Mouse (Mus musculus): ENCODE results near the gene Gm45261. TPM values are rescaled to one million over a fixed set of nuclear protein-coding genes. Genes with fewer than 3 reads are reported as not detected.

Gene Gm45261
- polyA plus RNA-seq, 1 experiment from 2014 or later, result not detected

DNA sequence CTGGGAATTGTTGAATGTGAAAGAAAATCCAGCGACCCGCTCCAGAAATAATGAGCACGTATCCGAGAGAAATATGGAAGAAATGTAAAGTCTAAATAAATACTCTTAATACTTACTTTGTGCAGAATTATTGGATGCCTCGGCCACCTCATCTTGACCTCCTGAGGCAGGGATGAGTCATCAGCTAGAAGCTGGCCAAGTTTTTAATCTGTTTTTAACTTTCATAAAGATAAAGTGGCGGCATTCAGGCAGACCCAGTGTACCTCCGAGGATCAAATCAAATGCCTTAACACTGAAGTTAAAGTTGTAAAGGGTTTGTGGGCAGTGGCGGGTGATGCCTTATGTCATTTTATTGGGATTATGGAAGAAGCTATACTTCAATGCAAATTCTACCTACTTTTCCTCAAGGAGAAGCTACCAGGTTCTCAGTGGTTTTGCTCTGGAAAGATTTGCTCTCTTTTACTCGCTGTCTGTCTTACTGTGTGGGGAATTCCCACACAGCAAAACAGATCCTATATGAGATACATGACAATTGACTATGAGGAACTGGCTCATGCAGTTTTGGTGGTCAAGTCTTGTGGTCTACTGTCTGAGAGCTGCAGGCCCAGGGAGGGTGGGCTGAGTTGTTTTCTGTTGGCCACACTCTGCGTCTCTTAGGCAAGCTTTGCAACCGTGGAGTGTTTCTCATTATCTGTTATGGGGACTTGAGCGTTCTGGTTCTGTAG lies 42.8 kb downstream of the Gm45261 start:
- ATAC-seq, result no peak
- no peak overlapping the region for H3K4me3 ChIP-seq (ENCODE audit: low read depth, low read length)
- no peaks in the 10 kb centered on the region for H3K4me1 ChIP-seq (replicated peaks; ENCODE audit: control insufficient read depth, insufficient read depth, low read length)
- no peak for TF ChIP-seq CTCF (IDR thresholded peaks at IDR 0.05; ENCODE audit: low read depth)
- no peak overlapping the region for H3K4me2 ChIP-seq (replicated peaks; ENCODE audit: low read depth)
- no peaks in the 10 kb centered on the region for H3K27me3 ChIP-seq (replicated peaks; ENCODE audit: control insufficient read depth, insufficient read depth, low read length)
- H3K27ac ChIP-seq (ENCODE audit: low read depth, low read length), result no peak overlapping the region
- H3K9me3 ChIP-seq (ENCODE audit: control insufficient read depth), result no peaks in the 10 kb centered on the region
- no peaks in the 10 kb centered on the region for H3K36me3 ChIP-seq (ENCODE audit: control insufficient read depth, insufficient read depth)
- H3K9ac ChIP-seq (ENCODE audit: low read depth, low read length), result no peak overlapping the region
- 57% methylated on average over 12 of the region's 12 CpGs for WGBS

DNA sequence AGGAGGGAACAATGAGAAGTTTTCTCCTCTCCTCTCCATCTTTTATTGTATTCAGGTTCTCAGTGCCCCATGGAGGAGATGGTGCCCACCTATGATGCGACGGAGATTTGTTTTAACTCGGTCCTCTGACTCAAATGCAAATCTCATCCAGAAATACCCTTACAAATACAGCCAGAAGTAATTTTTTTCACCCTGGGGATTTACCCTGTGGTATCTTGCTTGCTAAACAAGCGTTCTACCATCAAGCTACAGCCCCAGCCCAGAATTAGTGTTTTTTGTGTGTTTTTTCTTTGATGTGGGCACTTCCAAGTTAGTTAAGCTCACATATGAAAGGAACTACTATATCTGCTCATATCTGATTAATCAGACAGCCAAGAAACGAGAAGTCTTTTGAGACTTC lies 44.9 kb downstream of the Gm45261 start:
- no peaks in the 10 kb centered on the region for H3K36me3 ChIP-seq (ENCODE audit: control insufficient read depth, insufficient read depth)
- no peak overlapping the region for H3K4me3 ChIP-seq (ENCODE audit: low read depth, low read length)
- no peak for ATAC-seq
- H3K4me1 ChIP-seq (replicated peaks; ENCODE audit: control insufficient read depth, insufficient read depth, low read length), result no peaks in the 10 kb centered on the region
- no peak for TF ChIP-seq CTCF (IDR thresholded peaks at IDR 0.05; ENCODE audit: low read depth)
- H3K9ac ChIP-seq (ENCODE audit: low read depth, low read length), result no peak overlapping the region
- H3K9me3 ChIP-seq (ENCODE audit: control insufficient read depth), result no peaks in the 10 kb centered on the region
- WGBS, result 77% methylated on average over 5 of the region's 5 CpGs
- H3K27ac ChIP-seq (ENCODE audit: low read depth, low read length), result no peak overlapping the region
- no peak overlapping the region for H3K4me2 ChIP-seq (replicated peaks; ENCODE audit: low read depth)
- H3K27me3 ChIP-seq (replicated peaks; ENCODE audit: control insufficient read depth, insufficient read depth, low read length), result no peaks in the 10 kb centered on the region

DNA sequence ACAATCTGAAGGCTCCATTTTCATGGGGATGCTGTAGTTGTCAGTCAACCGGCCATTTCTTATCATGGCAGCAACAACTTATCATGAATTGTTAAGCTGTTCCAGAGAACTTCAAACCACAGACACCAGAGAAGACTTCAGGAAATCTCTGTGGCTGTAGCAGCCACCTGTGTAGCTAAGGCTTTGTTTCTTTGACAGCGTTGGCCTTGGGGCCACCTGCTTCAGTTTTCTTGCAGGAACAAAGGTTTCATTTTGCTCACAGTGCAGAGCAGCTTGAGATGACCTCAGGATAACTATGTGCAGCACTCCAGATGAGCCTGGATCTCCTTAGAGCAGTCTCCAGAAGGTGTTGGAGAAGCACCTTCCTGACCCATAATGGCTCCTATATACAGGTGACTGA lies 48.7 kb downstream of the Gm45261 start:
- H3K27me3 ChIP-seq (replicated peaks; ENCODE audit: control insufficient read depth, insufficient read depth, low read length), result no peaks in the 10 kb centered on the region
- H3K4me2 ChIP-seq (replicated peaks; ENCODE audit: low read depth), result no peak overlapping the region
- H3K4me3 ChIP-seq (ENCODE audit: low read depth, low read length), result no peak overlapping the region
- H3K9ac ChIP-seq (ENCODE audit: low read depth, low read length), result no peak overlapping the region
- no peak for TF ChIP-seq CTCF (IDR thresholded peaks at IDR 0.05; ENCODE audit: low read depth)
- no peak for ATAC-seq
- no peak overlapping the region for H3K27ac ChIP-seq (ENCODE audit: low read depth, low read length)
- H3K4me1 ChIP-seq (replicated peaks; ENCODE audit: control insufficient read depth, insufficient read depth, low read length), result no peaks in the 10 kb centered on the region
- no peaks in the 10 kb centered on the region for H3K9me3 ChIP-seq (ENCODE audit: control insufficient read depth)
- H3K36me3 ChIP-seq (ENCODE audit: control insufficient read depth, insufficient read depth), result no peaks in the 10 kb centered on the region
- 58% methylated on average over 2 of the region's 2 CpGs for WGBS

DNA sequence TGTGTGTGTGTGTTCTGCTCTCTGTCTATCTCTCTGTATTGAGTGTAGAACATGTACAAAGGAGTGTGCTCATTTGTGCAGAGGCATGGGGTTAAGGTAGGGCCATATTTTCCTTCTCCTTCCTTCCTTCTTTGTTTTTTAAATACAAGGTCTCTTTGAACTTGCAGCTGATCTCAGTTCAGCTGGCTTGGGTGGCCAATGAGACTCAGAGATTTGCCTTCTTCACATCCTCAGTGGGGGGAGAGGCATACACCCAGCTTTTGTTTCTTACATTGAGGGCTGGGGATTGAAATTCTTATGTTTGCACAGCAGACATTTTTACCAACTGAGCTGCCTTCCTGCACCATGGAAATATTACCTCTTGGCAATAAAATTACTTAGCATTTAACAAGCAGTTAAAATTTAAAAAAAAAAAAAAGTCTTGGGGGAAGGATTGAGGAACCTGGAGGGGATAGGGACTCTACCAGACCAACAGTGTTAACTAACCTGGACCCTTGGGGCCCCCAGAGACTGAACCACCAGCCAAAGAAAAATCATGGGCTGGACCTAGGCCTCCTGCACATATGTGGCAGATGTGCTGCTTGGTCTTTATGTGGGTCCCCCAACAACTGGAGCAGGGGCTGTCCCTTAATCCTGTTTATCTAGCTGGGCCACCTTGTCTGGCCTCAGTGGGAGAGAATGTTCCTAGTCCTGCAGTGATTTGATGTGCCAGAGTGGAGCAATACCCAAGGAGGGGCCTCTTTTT lies 50.8 kb downstream of the Gm45261 start:
- ATAC-seq, result no peak
- no peak overlapping the region for H3K9ac ChIP-seq (ENCODE audit: low read depth, low read length)
- TF ChIP-seq CTCF (IDR thresholded peaks at IDR 0.05; ENCODE audit: low read depth), result no peak
- no peaks in the 10 kb centered on the region for H3K36me3 ChIP-seq (ENCODE audit: control insufficient read depth, insufficient read depth)
- H3K4me2 ChIP-seq (replicated peaks; ENCODE audit: low read depth), result no peak overlapping the region
- H3K27ac ChIP-seq (ENCODE audit: low read depth, low read length), result no peak overlapping the region
- H3K4me1 ChIP-seq (replicated peaks; ENCODE audit: control insufficient read depth, insufficient read depth, low read length), result no peaks in the 10 kb centered on the region
- no peak overlapping the region for H3K4me3 ChIP-seq (ENCODE audit: low read depth, low read length)
- H3K9me3 ChIP-seq (ENCODE audit: control insufficient read depth), result no peaks in the 10 kb centered on the region
- no peaks in the 10 kb centered on the region for H3K27me3 ChIP-seq (replicated peaks; ENCODE audit: control insufficient read depth, insufficient read depth, low read length)

DNA sequence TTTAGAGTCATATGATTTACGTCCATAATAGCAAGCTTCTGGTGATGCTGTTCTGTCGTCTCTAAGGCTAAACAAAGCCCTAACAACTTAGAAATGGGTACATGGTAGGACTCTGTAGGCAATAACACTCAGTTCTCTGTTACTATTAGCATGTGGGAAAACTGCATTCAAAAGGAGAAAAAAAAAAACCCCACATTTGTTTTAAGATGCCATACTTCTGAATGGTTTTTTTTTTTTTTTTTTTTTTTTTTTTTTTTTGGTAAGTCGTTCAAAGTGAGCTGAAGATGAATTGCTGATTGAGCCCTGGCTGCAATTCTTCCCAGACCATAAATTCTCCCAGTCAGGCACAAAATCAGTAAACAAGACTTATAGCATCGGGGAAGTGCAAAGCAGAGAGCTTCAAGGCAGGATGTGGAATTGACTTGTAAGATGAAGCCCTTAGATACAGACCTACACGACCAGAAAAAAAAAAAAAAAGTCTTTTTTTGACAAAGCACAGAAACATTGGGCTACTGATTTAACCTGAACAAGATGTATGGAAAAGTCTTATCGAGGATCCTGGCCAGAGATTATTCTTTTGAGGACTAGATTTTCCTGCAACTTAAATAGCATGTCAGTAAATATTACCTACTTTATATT lies 51.7 kb downstream of the Gm45261 start:
- Histone ChIP-seq H3K27me3 (replicated peaks; ENCODE audit: control insufficient read depth, insufficient read depth, low read length) (no peaks in the 10 kb centered on the region), H3K36me3 (ENCODE audit: control insufficient read depth, insufficient read depth) (no peaks in the 10 kb centered on the region), H3K27ac (ENCODE audit: low read depth, low read length) (no peak overlapping the region), H3K4me2 (replicated peaks; ENCODE audit: low read depth) (no peak overlapping the region), H3K4me3 (ENCODE audit: low read depth, low read length) (no peak overlapping the region), H3K4me1 (replicated peaks; ENCODE audit: control insufficient read depth, insufficient read depth, low read length) (no peaks in the 10 kb centered on the region), H3K9ac (ENCODE audit: low read depth, low read length) (no peak overlapping the region), H3K9me3 (ENCODE audit: control insufficient read depth) (no peaks in the 10 kb centered on the region)
- no peak for TF ChIP-seq CTCF (IDR thresholded peaks at IDR 0.05; ENCODE audit: low read depth)
- ATAC-seq, result no peak
- whole genome bisulfite sequencing, result 33% methylated on average over 6 of the region's 6 CpGs

DNA sequence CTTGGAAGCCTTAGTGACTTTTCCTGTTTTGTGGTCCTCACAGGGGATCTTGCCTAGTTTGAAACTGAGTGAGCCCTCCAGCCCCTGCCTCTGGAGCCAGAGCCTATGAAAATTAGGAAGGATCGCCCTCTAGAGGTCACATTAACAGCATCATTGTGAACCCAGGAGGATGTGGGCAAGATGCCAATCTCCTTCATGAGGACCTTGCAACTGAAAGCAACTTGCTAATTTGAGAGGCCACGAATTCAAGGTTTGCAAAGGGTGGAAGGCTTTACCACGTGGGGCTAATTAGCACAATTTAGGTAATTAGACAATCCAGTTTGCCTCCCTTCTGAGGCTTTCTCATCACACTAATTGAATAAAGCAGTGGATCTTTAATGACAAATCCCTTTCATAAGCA lies 52.7 kb downstream of the Gm45261 start:
- H3K4me2 ChIP-seq (replicated peaks; ENCODE audit: low read depth), result no peak overlapping the region
- no peaks in the 10 kb centered on the region for H3K4me1 ChIP-seq (replicated peaks; ENCODE audit: control insufficient read depth, insufficient read depth, low read length)
- no peak for ATAC-seq
- H3K9me3 ChIP-seq (ENCODE audit: control insufficient read depth), result no peaks in the 10 kb centered on the region
- 8% methylated on average over 3 of the region's 3 CpGs for WGBS
- no peaks in the 10 kb centered on the region for H3K27me3 ChIP-seq (replicated peaks; ENCODE audit: control insufficient read depth, insufficient read depth, low read length)
- H3K4me3 ChIP-seq (ENCODE audit: low read depth, low read length), result no peak overlapping the region
- H3K36me3 ChIP-seq (ENCODE audit: control insufficient read depth, insufficient read depth), result no peaks in the 10 kb centered on the region
- TF ChIP-seq CTCF (IDR thresholded peaks at IDR 0.05; ENCODE audit: low read depth), result peak; percentile 81
- H3K27ac ChIP-seq (ENCODE audit: low read depth, low read length), result no peak overlapping the region
- H3K9ac ChIP-seq (ENCODE audit: low read depth, low read length), result no peak overlapping the region

Measured in intestine, postnatal 0 days (tissue).